Mouse (Mus musculus) G1E (cell line): Measurements from ENCODE around the gene Fam83f. TPM values are rescaled to one million over a fixed set of nuclear protein-coding genes. Genes with fewer than 3 reads are reported as not detected.

Source experiments
- ATAC-seq: 2 replicates; pipeline ENCODE4 v1.8.0; 2016; ENCODE audit warnings: mild to moderate bottlenecking; ENCODE audit not compliant: insufficient number of reproducible peaks, poor library complexity, low FRiP score, severe bottlenecking; ENCODE audit errors: extremely low read depth
- DNase-seq: peaks from one replicate; pipeline ENCODE4 v3.0.0; 2012; ENCODE audit warnings: low spot score
- H3K27me3 ChIP-seq: 2 replicates; pipeline ENCODE4 v1.6.1; 2012; ENCODE audit warnings: mild to moderate bottlenecking, low read length, inconsistent platforms; ENCODE audit not compliant: insufficient read depth
- H3K36me3 ChIP-seq: replicated peaks from 2 replicates; pipeline ENCODE3; 2012; ENCODE audit warnings: mild to moderate bottlenecking, inconsistent platforms
- H3K4me1 ChIP-seq: 2 replicates; pipeline ENCODE4 v1.6.1; 2012; ENCODE audit warnings: low read depth, low read length, inconsistent platforms, mixed read lengths; ENCODE audit not compliant: insufficient read depth
- H3K4me3 ChIP-seq: 2 replicates; pipeline ENCODE4 v1.5.1; 2012; ENCODE audit warnings: low read depth, mild to moderate bottlenecking, inconsistent platforms, low read length, moderate library complexity, mixed read lengths
- H3K9me3 ChIP-seq: replicated peaks from 2 replicates; pipeline ENCODE4 v1.6.1; 2012; ENCODE audit warnings: inconsistent platforms
- CTCF ChIP-seq: IDR thresholded peaks from 2 replicates; pipeline ENCODE4 v1.5.1; 2012; ENCODE audit warnings: low read depth, low read length, inconsistent platforms, mixed read lengths
- GATA1 ChIP-seq: IDR thresholded peaks from 2 replicates; pipeline ENCODE4 v1.6.1; 2012; ENCODE audit warnings: borderline replicate concordance, low read length, inconsistent platforms, mixed read lengths
- GATA2 ChIP-seq: IDR thresholded peaks from 2 replicates; pipeline ENCODE4 v1.6.1; 2012; ENCODE audit warnings: low read depth, low read length, inconsistent platforms, borderline replicate concordance
- POLR2AphosphoS5 ChIP-seq: IDR thresholded peaks from 2 replicates; pipeline ENCODE4 v1.6.1; 2012; ENCODE audit warnings: low read depth, low read length, inconsistent platforms; ENCODE audit not compliant: insufficient replicate concordance
- TAL1 ChIP-seq: conservative IDR thresholded peaks from 2 replicates; pipeline ENCODE4 v1.6.1; 2012; ENCODE audit warnings: low read depth, low read length, inconsistent platforms, mixed read lengths
- polyA plus RNA-seq: library from polyadenylated mRNA; stranded (reverse); fragments of >175 nt; gene quantifications from 2 replicates; pipeline ENCODE4 v1.2.3, GENCODE M21; 2012
- total RNA-seq, 2 experiments: library from RNA; stranded (forward) in 1 of 2; stranded (reverse) in 1 of 2; fragments of 200-1000 nt in 1 of 2; fragments of >200 nt in 1 of 2; fragmentation: Nextera tagmentation in 1 of 2; gene quantifications; 2 replicates each; pipeline ENCODE4 v1.2.3; 2014 to 2017

Gene Fam83f
- total and polyA plus RNA-seq, 3 experiments: 0.11 TPM; not detected in 2

- no peak for TF ChIP-seq GATA1
- no peak for TF ChIP-seq GATA2
- no peak for TF ChIP-seq CTCF
- TF ChIP-seq POLR2AphosphoS5: no peak
- no peak for TF ChIP-seq TAL1
- Histone ChIP-seq H3K4me1 (no peaks in the 10 kb centered on the region), H3K4me3 (no peak overlapping the region), H3K27me3 (peaks cover 75% of the 10 kb centered on the region), H3K9me3 (no peaks in the 10 kb centered on the region), H3K36me3 (no peaks in the 10 kb centered on the region)
- ATAC-seq (no peak), DNase-seq (no peak)
Measured at GRCm38 (mm10) chr15:80645006-80645797, 26.4 kb upstream of the Fam83f start.

- H3K27me3 ChIP-seq: peaks cover 74% of the 10 kb centered on the region
- ATAC-seq (no peak), DNase-seq (no peak)
- TF ChIP-seq CTCF: no peak
- TF ChIP-seq GATA2: no peak
- no peak for TF ChIP-seq POLR2AphosphoS5
- no peak for TF ChIP-seq TAL1
- no peak for TF ChIP-seq GATA1
- H3K4me3 ChIP-seq: no peak overlapping the region
- no peaks in the 10 kb centered on the region for H3K9me3 ChIP-seq
- H3K4me1 ChIP-seq: no peaks in the 10 kb centered on the region
- no peaks in the 10 kb centered on the region for H3K36me3 ChIP-seq
Measured at GRCm38 (mm10) chr15:80648977-80649606, 22.6 kb upstream of the Fam83f start.

GRCm38 (mm10) chr15:80650412-80650811 is 21.2 kb upstream of the Fam83f start:
- H3K4me1 ChIP-seq: no peaks in the 10 kb centered on the region
- DNase-seq (no peak), ATAC-seq (no peak)
- no peaks in the 10 kb centered on the region for H3K36me3 ChIP-seq
- H3K4me3 ChIP-seq: no peak overlapping the region
- TF ChIP-seq GATA1 (no peak), POLR2AphosphoS5 (no peak), CTCF (no peak), GATA2 (no peak)
- H3K27me3 ChIP-seq: peaks cover 68% of the 10 kb centered on the region
- no peaks in the 10 kb centered on the region for H3K9me3 ChIP-seq

- Histone ChIP-seq H3K27me3 (peaks cover 56% of the 10 kb centered on the region), H3K36me3 (no peaks in the 10 kb centered on the region), H3K4me3 (no peak overlapping the region), H3K9me3 (no peaks in the 10 kb centered on the region), H3K4me1 (no peaks in the 10 kb centered on the region)
- no peak for TF ChIP-seq GATA1
- TF ChIP-seq TAL1: no peak
- TF ChIP-seq GATA2: no peak
- TF ChIP-seq POLR2AphosphoS5: no peak
- TF ChIP-seq CTCF: no peak
- ATAC-seq: no peak
- no peak for DNase-seq
Measured at GRCm38 (mm10) chr15:80653865-80654264, 17.8 kb upstream of the Fam83f start.

GRCm38 (mm10) chr15:80658815-80659471 is 12.7 kb upstream of the Fam83f start:
- Histone ChIP-seq H3K4me1 (no peaks in the 10 kb centered on the region), H3K36me3 (no peaks in the 10 kb centered on the region), H3K4me3 (no peak overlapping the region), H3K27me3 (peaks cover 55% of the 10 kb centered on the region), H3K9me3 (no peaks in the 10 kb centered on the region)
- DNase-seq (no peak), ATAC-seq (no peak)
- TF ChIP-seq GATA2 (no peak), CTCF (no peak), POLR2AphosphoS5 (no peak), TAL1 (no peak), GATA1 (no peak)

GRCm38 (mm10) chr15:80660963-80661362 is 10.7 kb upstream of the Fam83f start:
- H3K4me3 ChIP-seq: no peak overlapping the region
- DNase-seq: no peak
- H3K36me3 ChIP-seq: no peaks in the 10 kb centered on the region
- no peak for ATAC-seq
- H3K27me3 ChIP-seq: peaks cover 59% of the 10 kb centered on the region
- H3K9me3 ChIP-seq: no peaks in the 10 kb centered on the region
- H3K4me1 ChIP-seq: no peaks in the 10 kb centered on the region
- TF ChIP-seq GATA1 (no peak), CTCF (no peak), TAL1 (no peak), POLR2AphosphoS5 (no peak), GATA2 (no peak)
